Mouse (Mus musculus): Measurements from ENCODE around the gene Tars. TPM values are rescaled to one million over a fixed set of nuclear protein-coding genes. Genes with fewer than 3 reads are reported as not detected.

The Tars gene
- total RNA-seq, 1 experiment from 2014 or later, result 41.3 TPM

GRCm38 (mm10) chr15:11361824-11362223, 37.6 kb downstream of the Tars start:
- DNase-seq, result no peak

- DNase-seq, result no peak
Observed at GRCm38 (mm10) chr15:11360888-11361287, 38.6 kb downstream of the Tars start.

- DNase-seq, result no peak
Observed at GRCm38 (mm10) chr15:11357501-11357900, 42.0 kb downstream of the Tars start.

GRCm38 (mm10) chr15:11355865-11356264, 43.6 kb downstream of the Tars start:
- DNase-seq, result peak; percentile 9

- no peak for DNase-seq
Observed at GRCm38 (mm10) chr15:11339467-11340180, 59.8 kb downstream of the Tars start.
